Mouse (Mus musculus) mouse embryonic stem cell (cell line): ENCODE data around the gene Gm36176.

Experiments used
- in situ Hi-C, 2 experiments: fragments of 300-500 bp; cut with MboI; formaldehyde crosslinking; loops; 1 replicate in 1 of 2; 3 replicates in 1 of 2; pipeline ENCODE4 v1.14.3; 2019 to 2020; ENCODE audit warnings: low sequenced_read_pairs in 2 of 2, low pct_unique_long_range_greater_than_20kb in 1 of 2, mixed read lengths in 1 of 2; ENCODE audit not compliant: unreplicated experiment in 1 of 2

The Gm36176 gene

GRCm38 (mm10) chr10:77867546-77867945 is 20.9 kb downstream of the Gm36176 start:
- in situ Hi-C loops = no loop called here

GRCm38 (mm10) chr10:77869651-77870050 is 23.0 kb downstream of the Gm36176 start:
- in situ Hi-C loops = no loop called here

DNA sequence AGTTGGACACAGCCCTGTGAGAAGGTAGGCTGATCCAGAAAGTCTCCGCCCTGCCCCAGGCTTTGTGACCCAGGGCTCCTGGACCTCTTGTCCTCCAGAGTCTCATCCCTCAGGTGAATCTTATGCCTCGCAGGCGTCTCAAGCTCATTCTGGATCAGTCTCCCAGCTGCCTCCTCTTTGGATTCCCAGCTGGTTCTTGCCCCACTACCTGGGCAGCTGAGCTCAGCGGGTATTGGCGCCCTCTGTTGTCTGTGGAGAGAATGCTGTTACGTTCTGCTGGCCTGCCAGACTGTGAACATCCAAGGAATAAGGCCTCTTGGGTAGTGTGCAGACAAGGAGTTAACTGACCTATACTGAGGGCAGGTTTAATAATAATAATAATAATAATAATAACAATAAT is 32.4 kb downstream of the Gm36176 start:
- in situ Hi-C loops = no loop called here

- in situ Hi-C loops = no loop called here
Measured at GRCm38 (mm10) chr10:77880305-77880704, 33.7 kb downstream of the Gm36176 start.

DNA sequence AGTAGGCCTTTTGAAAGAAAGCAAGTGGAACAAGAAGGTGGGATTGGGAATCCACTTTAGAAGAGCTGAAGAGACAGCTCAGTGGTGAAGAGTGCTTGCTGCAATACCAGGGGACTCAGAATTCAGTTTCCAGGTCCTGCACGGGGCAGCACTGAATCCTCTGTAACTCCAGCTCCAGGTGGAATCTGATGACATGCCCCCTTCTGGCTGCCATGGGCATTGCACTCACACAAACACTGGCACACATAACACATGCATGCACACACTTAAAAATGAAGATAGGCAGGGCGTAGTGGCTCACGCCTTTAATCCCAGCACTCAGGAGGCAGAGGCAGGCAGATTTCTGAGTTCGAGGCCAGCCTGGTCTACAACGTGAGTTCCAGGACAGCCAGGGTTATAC is 36.0 kb downstream of the Gm36176 start:
- in situ Hi-C loops = no loop called here

GRCm38 (mm10) chr10:77886007-77886747 is 39.6 kb downstream of the Gm36176 start:
- in situ Hi-C loops = no loop called here

DNA sequence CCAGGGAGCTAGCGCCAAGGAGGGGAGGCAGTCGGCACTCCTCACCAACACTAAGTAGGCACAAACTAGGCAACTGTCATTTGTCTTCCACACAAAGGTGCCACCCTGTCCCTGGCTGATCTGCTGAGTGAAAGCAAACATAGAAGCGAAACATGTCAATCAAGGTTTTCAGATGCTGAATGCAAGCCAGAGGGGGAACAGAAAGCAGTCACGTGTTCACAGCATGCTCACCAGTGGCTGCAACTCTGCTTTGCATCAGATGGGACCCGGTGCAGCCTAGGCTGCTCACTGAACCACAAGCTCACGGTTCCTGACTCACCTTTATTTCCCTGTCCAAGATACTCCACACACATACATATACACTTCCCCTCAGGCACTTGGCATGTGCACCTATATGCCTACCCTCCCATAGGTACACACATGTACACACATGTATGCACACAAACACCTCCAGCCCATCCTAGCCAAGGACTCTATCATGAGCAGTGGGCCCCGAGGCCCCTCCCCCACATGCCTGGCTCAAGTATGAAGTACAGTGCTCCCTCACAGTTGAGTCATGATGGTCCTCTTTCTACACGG is 44.5 kb downstream of the Gm36176 start:
- in situ Hi-C loops = no loop called here

DNA sequence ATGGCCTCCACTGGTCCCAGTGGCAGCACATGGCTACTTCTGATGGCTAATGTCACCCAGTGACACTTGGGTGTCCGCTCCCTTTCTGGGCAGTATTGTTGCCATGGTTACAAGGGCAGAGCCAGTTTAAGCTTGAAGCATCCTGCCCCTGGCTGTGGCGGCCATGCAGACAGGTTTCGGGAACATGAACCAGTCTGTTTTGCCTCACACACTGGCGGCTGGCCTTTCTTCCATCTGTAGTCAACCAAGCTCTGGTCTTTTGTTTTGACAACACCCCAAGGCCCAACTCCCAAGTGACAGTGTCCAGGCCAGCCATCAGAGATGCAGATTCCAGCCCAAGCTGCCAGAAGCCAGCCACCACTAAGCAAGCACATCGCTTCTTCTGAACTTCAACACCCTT is 49.0 kb downstream of the Gm36176 start:
- in situ Hi-C loops = no loop called here
